Mouse (Mus musculus): ENCODE results near the gene Gm49355.

- TF ChIP-seq POLR2A (IDR thresholded peaks at IDR 0.05; ENCODE audit: extremely low read depth, insufficient read depth, low read length) (no peak), CTCF (IDR thresholded peaks at IDR 0.05; ENCODE audit: low read depth, low read length) (no peak)
Measured at GRCm38 (mm10) chr14:12341789-12342457, 58.1 kb downstream of the Gm49355 start.
